Mouse (Mus musculus) mouse embryonic stem cell (cell line): ENCODE results near the gene Kif20b.

Source experiments
- in situ Hi-C, 2 experiments: fragments of 300-500 bp; cut with MboI; formaldehyde crosslinking; loops; 1 replicate in 1 of 2; 3 replicates in 1 of 2; pipeline ENCODE4 v1.14.3; 2019 to 2020; ENCODE audit warnings: low sequenced_read_pairs in 2 of 2, low pct_unique_long_range_greater_than_20kb in 1 of 2, mixed read lengths in 1 of 2; ENCODE audit not compliant: unreplicated experiment in 1 of 2

Gene Kif20b

GRCm38 (mm10) chr19:34905424-34905823, 16.7 kb upstream of the Kif20b start:
- in situ Hi-C loops = loop anchor here in 1 of 2 experiments (25.0 kb wide), 1 partner anchor 243 kb away; no protein-coding TSS in a partner anchor

DNA sequence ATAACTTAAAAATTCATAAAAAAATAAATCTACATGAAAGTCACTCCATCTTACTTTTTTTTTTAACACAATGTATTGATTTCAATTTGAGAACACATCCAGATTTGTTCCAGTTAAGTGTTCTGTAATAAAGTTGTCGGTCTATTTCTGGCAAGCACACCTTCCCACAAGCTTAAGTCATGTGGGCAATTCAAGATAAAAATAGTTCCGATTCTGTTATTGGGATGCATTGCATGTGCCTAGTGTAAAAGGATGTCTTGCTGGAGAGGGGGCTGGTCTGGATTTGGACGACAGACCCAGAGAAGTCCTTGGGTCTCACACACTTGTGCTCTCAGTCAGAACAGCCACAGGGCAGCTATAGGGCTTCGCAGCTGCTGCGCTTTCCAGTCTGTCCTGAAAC, 15.4 kb upstream of the Kif20b start:
- in situ Hi-C loops = loop anchor here in 1 of 2 experiments (25.0 kb wide), 1 partner anchor 244 kb away; no protein-coding TSS in a partner anchor

DNA sequence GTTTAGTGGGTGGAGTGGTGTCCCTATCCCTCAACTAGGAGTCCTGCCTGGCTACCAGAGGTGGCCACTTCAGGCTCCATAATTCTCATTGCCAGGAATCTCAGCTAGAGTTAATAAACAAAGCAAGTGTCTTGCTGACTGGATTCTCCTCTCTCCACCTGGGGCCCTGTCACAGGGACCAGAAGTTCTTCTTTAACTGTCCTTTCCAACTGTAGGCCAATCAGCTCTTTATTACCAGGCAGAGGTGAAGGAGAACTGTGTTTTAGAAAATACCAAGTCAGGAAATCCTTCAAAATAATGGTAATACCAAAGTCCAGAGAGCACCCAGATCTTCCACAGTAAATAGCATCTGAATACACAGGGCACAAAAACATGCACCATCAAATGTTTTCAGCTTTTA, 9.8 kb upstream of the Kif20b start:
- in situ Hi-C loops = loop anchor here in 1 of 2 experiments (25.0 kb wide), 1 partner anchor 250 kb away; no protein-coding TSS in a partner anchor

GRCm38 (mm10) chr19:34920066-34920465, 2.1 kb upstream of the Kif20b start:
- in situ Hi-C loops = loop anchor here in 1 of 2 experiments (25.0 kb wide), 1 partner anchor 258 kb away; no protein-coding TSS in a partner anchor

- in situ Hi-C loops = loop anchor here in 1 of 2 experiments (25.0 kb wide), 1 partner anchor 258 kb away; no protein-coding TSS in a partner anchor
Measured at GRCm38 (mm10) chr19:34920531-34920930, 1.6 kb upstream of the Kif20b start.

DNA sequence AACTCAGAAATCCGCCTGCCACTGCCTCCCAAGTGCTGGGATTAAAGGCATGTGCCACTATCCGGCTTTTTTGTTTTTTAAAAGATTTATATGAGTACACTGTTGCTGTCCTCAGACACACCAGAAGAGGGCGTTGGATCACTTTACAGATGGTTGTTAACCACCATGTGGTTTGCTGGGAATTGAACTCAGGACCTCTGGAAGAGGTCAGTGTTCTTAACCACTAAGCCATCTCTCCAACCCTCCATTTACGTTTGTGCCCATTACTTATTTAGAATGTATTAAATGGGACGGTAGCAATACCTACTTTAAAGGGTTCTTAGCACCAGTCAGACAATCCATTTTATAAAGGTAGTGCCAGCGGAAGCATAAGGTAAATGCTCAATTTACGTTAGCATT, 909 bp upstream of the Kif20b start:
- in situ Hi-C loops = loop anchor here in 1 of 2 experiments (25.0 kb wide), 1 partner anchor 259 kb away; no protein-coding TSS in a partner anchor

- in situ Hi-C loops = loop anchor here in 1 of 2 experiments (25.0 kb wide), 1 partner anchor 260 kb away; no protein-coding TSS in a partner anchor
Measured at GRCm38 (mm10) chr19:34922603-34922963, 422 bp downstream of the Kif20b start.

GRCm38 (mm10) chr19:34947206-34947605, 25.0 kb downstream of the Kif20b start:
- in situ Hi-C loops = loop anchor here in 1 of 2 experiments (25.0 kb wide), 1 partner anchor 1915 kb away; no protein-coding TSS in a partner anchor

DNA sequence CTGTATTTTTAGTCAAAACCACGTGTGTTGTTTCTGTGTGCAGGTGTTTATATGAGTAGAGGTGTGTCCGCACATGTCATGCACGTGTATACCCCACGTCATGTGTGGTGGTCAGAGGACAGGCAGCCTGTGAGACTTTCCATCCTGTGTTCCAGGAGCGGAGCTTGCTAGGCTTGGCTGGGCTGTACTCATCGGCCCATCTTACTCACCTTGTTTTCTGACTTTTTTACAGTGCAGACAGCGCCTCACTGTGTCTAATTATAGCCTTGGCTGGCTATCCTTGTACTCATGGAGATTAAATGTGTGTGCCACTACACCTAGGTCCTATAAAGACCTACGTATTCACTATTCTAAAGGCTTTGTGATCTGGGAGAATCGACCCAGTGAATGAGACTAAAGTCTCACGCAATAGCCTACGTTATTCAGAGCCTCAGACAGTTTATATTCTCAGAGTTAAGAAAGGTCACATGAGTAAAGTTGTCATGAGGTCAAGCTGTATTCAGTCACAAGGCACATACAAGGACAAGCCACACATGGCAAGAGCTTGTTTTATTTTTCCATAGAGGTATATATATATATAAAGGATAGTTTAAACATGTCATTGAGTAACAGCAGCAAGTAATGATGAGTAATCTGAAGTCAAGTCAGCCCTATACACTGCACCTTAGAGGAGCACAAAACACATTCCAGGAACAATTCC, 31.8 kb downstream of the Kif20b start:
- in situ Hi-C loops = loop anchor here in 1 of 2 experiments (25.0 kb wide), 1 partner anchor 1908 kb away; no protein-coding TSS in a partner anchor

DNA sequence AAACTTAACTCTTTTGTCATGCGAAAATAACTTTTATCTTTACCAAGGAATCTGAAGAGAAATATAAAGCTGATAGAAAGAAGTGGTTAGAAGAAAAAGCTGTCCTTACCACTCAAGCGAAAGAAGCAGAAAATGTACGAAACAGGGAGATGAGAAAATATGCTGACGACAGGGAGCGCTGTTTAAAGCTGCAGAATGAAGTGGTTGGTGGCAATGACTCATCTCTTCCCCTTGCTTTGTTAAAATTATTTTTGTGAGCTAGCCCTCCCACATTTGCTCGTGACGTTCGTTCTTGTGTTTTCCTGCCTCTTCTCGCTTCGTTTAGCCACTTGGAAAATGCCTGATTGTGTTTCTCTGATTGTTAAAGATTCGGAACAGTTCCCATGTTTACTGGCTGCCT, 37.2 kb downstream of the Kif20b start:
- in situ Hi-C loops = loop anchor here in 1 of 2 experiments (25.0 kb wide), 1 partner anchor 1903 kb away; no protein-coding TSS in a partner anchor

DNA sequence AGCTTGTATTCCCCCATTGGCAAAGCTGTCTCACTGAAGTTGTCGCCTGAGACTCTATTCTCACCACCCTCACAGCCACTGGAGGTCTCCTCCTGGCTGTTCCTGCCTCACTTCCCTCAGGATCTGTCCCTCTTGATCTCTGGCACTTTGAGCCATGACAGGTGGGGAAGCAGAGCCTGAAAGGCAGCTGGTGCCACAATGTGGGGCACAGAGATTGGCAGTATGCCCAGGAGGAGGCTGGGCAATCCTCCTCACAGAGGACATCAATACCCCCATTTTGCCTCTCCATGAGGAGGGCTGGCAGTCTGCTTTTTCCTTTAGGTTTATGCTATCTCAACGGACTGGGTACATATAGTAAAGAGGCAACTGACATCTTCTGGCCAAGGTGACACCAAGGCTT, 62.6 kb downstream of the Kif20b start:
- in situ Hi-C loops = loop anchor here (25.0 kb wide), 2 partner anchors 322 to 1103 kb away; partner anchors contain the start of gene Rpp30 (in 2 of the 2)

- in situ Hi-C loops = loop anchor here (25.0 kb wide), 2 partner anchors 328 to 1097 kb away; partner anchors contain the start of gene Rpp30 (in 2 of the 2)
Measured at GRCm38 (mm10) chr19:34990443-34990842, 68.3 kb downstream of the Kif20b start.

GRCm38 (mm10) chr19:34992969-34993527, 70.9 kb downstream of the Kif20b start:
- in situ Hi-C loops = loop anchor here (25.0 kb wide), 2 partner anchors 331 to 1094 kb away; partner anchors contain the start of gene Rpp30 (in 2 of the 2)

- in situ Hi-C loops = no loop called here
Measured at GRCm38 (mm10) chr19:35015058-35015457, 92.9 kb downstream of the Kif20b start.

DNA sequence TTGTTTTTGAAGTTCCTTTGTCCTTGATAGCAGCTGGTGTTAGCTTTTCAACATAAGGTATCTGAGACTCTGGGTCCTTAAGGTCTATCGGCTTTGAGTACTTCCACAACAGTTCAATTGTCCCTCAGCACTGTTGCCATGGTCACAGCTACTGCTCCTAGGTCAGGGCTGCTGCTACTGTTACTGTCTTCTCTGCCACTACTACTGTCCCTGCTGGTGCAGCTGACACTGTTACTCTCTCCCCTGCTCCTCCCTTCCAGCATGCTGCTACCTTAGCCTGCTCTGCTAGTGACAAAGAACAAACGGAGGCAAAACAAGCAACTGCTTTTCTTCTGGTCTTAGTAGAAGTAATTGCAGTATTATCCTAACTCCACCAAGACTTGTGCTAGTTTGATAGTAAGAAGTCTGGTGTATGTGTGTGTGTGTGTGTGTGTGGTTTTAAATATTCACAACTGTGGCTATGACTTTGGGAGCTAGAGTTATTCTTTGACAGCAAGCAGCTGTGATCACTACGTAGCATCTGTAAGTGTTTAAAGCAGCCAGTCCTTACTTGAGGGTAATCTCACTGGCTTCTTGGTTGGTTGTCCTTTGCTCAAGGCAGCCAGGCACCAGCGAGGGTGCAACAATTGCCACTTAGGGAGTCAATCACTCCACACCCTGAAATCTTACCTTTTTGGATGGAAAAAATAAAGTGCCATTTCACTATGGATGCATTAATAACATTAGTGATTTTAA, 95.5 kb downstream of the Kif20b start:
- in situ Hi-C loops = no loop called here

GRCm38 (mm10) chr19:35018209-35018581, 96.0 kb downstream of the Kif20b start:
- in situ Hi-C loops = no loop called here
